Mouse (Mus musculus) layer of hippocampus, adult 18-20 months (tissue): Measurements from ENCODE around the gene S100pbp. TPM values are rescaled to one million over a fixed set of nuclear protein-coding genes. Genes with fewer than 3 reads are reported as not detected.
"Not testable (repeated sequence)": the region's sequence is repeated elsewhere in the genome, so short reads cannot be mapped to it uniquely, and the experiment has no call there.

ENCODE experiments used
- DNase-seq, 2 experiments: peaks; one replicate each; pipeline ENCODE4 v3.0.0; 2022; ENCODE audit warnings: low spot score in 2 of 2
- total RNA-seq, 2 experiments: library from RNA; stranded (reverse); gene quantifications; 2 replicates each; pipeline ENCODE4 v1.2.3; 2021

Gene S100pbp
- total RNA-seq, 2 experiments from 2014 or later: 32.6 to 35.4 TPM

GRCm38 (mm10) chr4:129221097-129222010 lies 31.8 kb upstream of the S100pbp start:
- DNase-seq: no peak

DNA sequence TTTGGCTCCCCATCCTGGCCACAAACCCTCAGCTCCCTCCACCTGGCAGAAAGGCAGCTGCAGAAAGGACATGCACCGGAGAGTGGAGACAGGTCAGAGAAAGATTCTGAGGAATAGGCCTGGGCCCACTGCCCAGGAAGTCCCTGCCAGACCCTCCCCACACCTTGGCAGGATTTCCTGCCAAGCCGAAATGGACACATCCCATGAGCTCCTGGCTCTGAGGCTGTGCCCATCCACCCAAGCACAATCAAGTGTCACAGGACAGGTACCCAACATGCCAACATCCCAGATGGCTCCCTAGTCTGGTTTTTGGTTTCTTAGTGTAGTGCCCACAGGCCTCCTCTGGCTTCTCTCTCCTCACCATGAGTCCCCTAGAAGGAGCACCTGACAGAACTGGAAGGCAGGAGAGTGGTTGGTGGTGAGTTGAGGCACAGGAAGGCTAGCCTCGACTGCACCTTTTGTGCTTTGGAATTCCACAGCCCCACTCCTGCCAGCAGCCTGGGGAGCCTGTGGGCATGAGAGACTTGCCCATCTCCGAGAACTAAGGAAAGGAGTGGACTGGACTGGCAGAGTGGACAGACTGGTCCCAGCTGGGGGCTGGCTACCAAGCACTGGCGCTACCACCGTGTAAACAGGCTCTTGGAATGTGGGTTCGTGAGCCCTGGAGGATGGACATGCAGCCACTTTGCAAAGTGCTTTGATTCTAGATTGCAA lies 31.0 kb upstream of the S100pbp start:
- DNase-seq: no peak

DNA sequence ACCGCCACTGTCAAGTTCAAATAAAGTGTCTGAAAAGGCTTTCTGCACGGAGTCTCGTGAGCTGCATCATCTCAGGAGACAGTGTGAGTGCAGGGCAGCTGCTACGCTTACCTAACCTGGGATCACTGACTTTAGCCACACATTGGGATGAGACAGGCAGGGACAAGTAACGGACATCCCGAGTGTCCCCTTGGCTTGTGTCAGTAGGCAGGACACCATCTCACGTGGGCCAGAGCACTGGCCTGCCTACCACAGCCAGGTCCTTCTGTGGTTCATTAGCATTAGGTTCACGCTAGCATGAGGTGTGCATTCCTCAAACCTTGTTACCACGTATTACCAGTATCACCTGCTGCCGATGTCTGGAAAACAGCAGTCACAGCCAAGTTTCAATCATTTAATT lies 29.7 kb upstream of the S100pbp start:
- no peak for DNase-seq

DNA sequence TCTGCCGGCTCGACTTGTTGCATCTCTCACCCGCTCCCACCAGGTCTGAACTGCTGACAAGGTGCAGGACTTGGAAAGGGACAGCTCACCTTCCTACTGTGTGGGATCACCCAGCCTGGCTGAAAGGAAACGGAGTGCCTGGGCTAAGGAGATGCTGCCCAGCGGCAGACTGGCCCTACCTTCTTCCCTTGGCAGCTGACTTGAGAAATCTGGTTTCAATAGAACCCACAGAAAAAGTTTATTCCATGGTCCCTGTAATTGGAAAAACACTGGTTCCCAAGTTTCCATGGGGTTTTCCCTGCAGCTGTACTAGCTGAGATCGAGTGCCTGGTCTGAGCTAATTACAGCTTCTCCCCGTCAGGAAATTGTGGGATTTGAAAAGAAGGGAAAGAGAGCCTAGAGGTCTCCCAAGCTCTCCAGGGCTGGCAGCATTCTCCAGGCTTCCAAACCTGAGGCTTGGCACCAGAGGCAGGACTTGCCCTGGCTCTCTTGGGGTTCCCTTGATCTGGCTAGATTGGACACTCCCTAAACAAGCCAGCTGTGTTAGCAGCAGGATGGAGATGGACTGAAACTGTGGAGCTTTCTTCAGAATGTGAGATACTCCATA lies 29.1 kb upstream of the S100pbp start:
- no peak for DNase-seq

GRCm38 (mm10) chr4:129212486-129212885 lies 23.0 kb upstream of the S100pbp start:
- not testable (repeated sequence) for DNase-seq

DNA sequence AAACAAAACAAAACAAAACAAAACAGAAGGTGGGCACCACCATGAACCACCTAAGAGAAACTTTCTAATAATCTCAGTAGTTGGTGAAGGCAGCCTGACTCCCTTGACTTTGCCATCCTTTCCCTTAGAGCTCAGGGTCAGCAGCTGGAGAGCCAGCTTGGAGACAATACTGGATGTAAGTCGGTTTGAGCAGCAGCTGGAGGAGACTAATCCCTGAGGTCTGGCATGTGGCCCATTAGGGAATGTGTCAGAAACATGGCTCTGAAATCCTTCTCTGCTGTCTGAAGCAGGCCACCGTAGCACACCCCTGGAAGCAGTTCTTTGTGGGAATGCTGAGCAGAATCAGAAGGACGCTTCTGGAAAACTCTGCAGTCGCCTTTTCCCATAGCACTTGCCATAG lies 21.9 kb upstream of the S100pbp start:
- no peak for DNase-seq

GRCm38 (mm10) chr4:129209504-129209903 lies 20.0 kb upstream of the S100pbp start:
- DNase-seq: no peak

DNA sequence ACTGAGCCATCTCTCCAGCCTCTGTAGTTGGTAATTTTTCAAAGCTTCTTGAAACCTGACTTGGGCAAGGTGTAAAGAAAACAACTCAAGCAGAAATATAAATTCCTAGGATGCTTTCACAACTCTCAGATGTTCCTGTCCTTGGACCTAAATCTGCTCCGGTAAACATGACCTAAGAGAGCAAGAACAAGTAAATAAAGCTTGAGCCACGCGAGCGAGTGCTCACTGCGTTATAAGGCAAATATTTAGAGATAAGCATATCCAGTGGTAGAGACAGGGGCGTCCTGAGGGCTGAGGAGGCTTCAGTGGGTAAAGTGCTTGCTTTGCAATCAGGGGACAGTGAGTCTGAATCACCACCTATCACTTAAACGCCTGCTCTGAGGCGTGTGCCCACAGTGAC lies 17.3 kb upstream of the S100pbp start:
- DNase-seq: no peak

DNA sequence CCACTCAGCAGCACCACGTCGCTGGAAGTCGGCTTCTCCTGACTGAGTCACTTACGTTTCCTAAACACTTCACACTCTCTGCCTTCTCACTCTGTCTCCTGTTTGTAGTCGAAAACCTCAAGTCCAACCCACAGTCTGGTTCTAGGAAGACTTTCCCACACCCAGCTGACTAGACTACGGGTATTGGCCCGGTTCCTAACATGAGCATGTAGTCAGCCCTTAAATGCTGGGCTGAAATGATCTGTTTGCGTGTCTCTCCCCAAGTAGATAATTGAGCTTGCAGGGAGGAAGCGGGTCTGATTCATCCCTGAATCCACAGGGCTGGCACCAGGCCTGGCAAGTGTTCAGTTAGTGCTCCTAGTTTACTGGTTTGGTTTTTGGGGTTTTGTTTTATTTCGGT lies 15.1 kb upstream of the S100pbp start:
- DNase-seq: peak in 1 of 2 experiments; percentile 34

- DNase-seq: no peak
Measured at GRCm38 (mm10) chr4:129197514-129197913, 8.0 kb upstream of the S100pbp start.

- no peak for DNase-seq
Measured at GRCm38 (mm10) chr4:129194280-129194679, 4.8 kb upstream of the S100pbp start.

DNA sequence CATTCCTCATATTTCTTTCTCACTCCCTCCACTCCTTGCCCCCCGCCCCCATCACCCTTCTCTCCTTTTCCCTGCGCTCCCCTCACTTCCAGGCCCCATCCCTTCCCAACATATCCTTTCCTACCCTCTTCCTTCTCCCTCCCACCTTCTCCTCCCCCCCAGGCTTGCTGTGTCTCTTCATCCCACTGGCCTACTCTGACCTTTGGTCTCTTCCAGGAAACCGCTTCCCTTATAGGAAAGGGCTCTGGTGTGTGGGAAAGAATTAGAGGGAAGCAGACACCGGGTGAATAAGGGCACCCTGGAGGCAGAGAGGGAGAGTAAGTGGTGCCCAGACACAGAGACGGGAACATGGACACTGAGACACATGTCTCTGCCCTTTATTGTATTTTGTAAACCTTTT lies 2.2 kb upstream of the S100pbp start:
- DNase-seq: no peak

DNA sequence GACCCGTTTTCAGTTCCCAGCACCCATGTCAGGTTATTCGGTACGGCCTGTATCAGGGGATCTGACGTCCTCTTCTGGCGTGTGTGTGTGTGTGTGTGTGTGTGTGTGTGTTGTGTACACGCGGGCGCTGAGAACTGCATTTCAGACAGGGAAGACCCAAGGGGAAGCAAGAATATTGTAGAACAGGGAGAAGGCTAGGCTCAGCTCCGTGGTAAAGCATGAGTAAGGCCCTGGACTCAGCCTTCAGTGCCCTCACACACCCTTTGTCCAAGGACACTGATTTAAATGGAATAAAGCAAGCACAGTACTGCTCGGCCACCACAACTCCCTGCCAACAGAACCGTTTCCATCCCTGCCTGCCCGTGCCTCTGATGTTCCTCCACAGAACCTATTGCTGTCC lies 1.0 kb upstream of the S100pbp start:
- no peak for DNase-seq

GRCm38 (mm10) chr4:129188803-129189541 lies 555 bp downstream of the S100pbp start:
- DNase-seq: peak; percentile 39 to 53

GRCm38 (mm10) chr4:129188041-129188659 lies 1.4 kb downstream of the S100pbp start:
- DNase-seq: no peak

- DNase-seq: no peak
Measured at GRCm38 (mm10) chr4:129179560-129179959, 10.0 kb downstream of the S100pbp start.

DNA sequence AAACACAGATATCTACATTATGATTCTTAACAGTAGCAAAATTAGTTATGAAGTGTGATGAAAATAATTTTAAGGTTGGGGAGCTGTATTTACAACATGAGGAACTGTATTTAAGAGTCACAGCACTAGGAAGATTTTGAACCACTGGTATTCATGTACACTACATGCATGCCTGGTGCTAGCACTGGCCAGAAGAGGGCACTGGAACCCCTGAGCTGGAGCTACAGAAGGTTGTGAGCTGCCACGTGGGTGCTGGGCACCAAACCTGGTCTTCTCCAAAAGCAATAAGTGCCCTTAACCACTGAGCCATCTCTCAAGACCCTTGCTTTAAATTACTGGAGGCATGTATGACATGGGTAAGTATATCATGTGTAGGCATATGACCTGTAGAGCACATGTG lies 17.0 kb downstream of the S100pbp start:
- DNase-seq: no peak

GRCm38 (mm10) chr4:129161581-129162255 lies 27.8 kb downstream of the S100pbp start:
- DNase-seq: no peak

DNA sequence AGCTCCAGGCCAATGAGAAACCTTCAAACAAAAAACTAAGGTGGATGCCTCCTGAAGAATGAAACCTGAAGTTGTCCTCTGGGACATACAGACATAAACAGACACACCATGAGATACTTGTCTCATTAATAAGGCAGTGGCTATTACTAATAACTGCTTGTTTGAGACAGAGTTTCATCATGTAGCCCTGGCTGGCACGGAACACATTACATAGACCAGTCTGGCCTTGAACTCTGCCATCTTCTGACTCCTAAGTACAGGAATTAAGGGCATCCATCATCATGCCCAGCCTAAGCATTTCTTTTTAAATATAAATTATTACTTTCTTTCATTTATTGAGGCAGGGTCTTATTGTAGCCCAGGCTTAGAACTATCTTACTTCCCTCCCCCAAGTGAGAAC lies 28.5 kb downstream of the S100pbp start:
- no peak for DNase-seq

- DNase-seq: no peak
Measured at GRCm38 (mm10) chr4:129158549-129158948, 31.0 kb downstream of the S100pbp start.
